19 mouse cellular contexts compared by ENCODE assay signal in the genomic region with DNA sequence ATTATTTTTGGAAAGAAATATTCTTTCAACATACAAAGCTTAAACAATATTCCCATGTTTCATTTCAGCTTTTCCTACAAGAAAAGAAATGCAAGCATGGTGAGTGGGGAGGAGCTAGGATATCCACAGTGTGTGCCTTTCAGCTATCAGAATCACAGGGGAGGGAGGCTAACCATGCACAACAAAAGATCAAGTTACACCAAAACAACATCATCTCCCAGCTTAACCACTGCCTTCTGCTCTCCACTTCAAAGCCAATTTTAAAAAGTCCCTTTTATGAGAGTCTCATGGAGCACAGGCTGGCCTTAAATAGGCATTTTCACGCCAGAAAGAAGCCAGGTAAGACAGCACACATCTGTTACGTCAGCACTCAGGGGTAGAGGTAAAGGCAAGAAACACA. TPM values are rescaled to one million over a fixed set of nuclear protein-coding genes. Genes with fewer than 3 reads are reported as not detected.
DNase-seq lines count a peak whose midpoint lies in the region; ATAC-seq and TF ChIP-seq lines count a peak whose summit lies in the region.
"Had no signal": no experiment of that assay in that cellular context is flagged by ENCODE, and none has a peak within 500 bp of the region (broad histone marks: within the 10 kb centered on the region; RNA-seq: fewer than 3 reads in every experiment).

No protein-coding gene starts in this region.

- peaks cover 46% of the 10 kb centered on the region for H3K4me1 ChIP-seq in forebrain, embryonic 13.5 days
- H3K4me1 ChIP-seq in forebrain, postnatal 0 days (ENCODE audit: insufficient read depth), result 0 out of 2 replicates have a peak, but pooled peaks cover 5% of the 10 kb centered on the region
- peaks cover 9% of the 10 kb centered on the region; the same call in 1 of the 2 replicates for H3K4me1 ChIP-seq in midbrain, embryonic 10.5 days
- no peaks in the 10 kb centered on the region for H3K4me1 ChIP-seq in midbrain, embryonic 11.5 days (ENCODE audit: control insufficient read depth, insufficient read depth, low read length)
- peaks cover 28% of the 10 kb centered on the region for H3K4me1 ChIP-seq in bone marrow macrophage, adult 2 months (ENCODE audit: control insufficient read depth, insufficient read depth, low read length)

- no peak overlapping the region for H3K4me3 ChIP-seq in forebrain, embryonic 13.5 days
- no peak overlapping the region for H3K4me3 ChIP-seq in forebrain, postnatal 0 days (ENCODE audit: low read depth, low read length)
- H3K4me3 ChIP-seq in midbrain, embryonic 10.5 days, result no peak overlapping the region
- H3K4me3 ChIP-seq in midbrain, embryonic 11.5 days (ENCODE audit: low read depth, low read length), result no peak overlapping the region
- H3K4me3 ChIP-seq in bone marrow macrophage, adult 2 months (ENCODE audit: insufficient read depth, low read length), result no peak overlapping the region
- H3K4me3 ChIP-seq: heart, embryonic 13.5 days; limb, embryonic 12.5 days; midbrain, embryonic 12.5 days; stomach, embryonic 15.5 days had no signal

- DNase-seq in forebrain, postnatal 0 days, result no peak
- DNase-seq in midbrain, embryonic 10.5 days (ENCODE audit: low spot score), result no peak
- no peak for DNase-seq in midbrain, embryonic 11.5 days (ENCODE audit: low spot score, missing footprints)
- no peak for DNase-seq in left cerebral cortex, postnatal 25 days (ENCODE audit: low spot score in 2 of 2)
- no peak for DNase-seq in urinary bladder, postnatal 25 days (ENCODE audit: low spot score)
- DNase-seq in layer of hippocampus, postnatal 25 days (ENCODE audit: extremely low spot score in 1 of 2, low spot score in 1 of 2), result no peak
- DNase-seq: cerebellum, adult 11 months; cerebellum, postnatal 25 days; heart, postnatal 4 days; kidney, postnatal 36 days; layer of hippocampus, postnatal 36 days; spleen, adult 18-20 months; thymus, postnatal 25 days had no signal

- H3K9ac ChIP-seq in forebrain, embryonic 13.5 days, result no peak overlapping the region
- H3K9ac ChIP-seq in forebrain, postnatal 0 days, result no peak overlapping the region
- no peak overlapping the region for H3K9ac ChIP-seq in midbrain, embryonic 11.5 days (ENCODE audit: low read length)
- H3K9ac ChIP-seq: heart, embryonic 13.5 days; limb, embryonic 12.5 days; midbrain, embryonic 12.5 days; stomach, embryonic 15.5 days had no signal

- ATAC-seq in forebrain, embryonic 13.5 days, result no peak
- ATAC-seq in forebrain, postnatal 0 days, result no peak
- ATAC-seq in midbrain, embryonic 11.5 days (ENCODE audit: low FRiP score), result no peak

- H3K27me3 ChIP-seq in forebrain, embryonic 13.5 days, result no peaks in the 10 kb centered on the region
- H3K27me3 ChIP-seq in forebrain, postnatal 0 days (ENCODE audit: insufficient read depth, low read length), result no peaks in the 10 kb centered on the region
- no peaks in the 10 kb centered on the region for H3K27me3 ChIP-seq in midbrain, embryonic 10.5 days (ENCODE audit: low read depth, poor library complexity, severe bottlenecking)
- H3K27me3 ChIP-seq in midbrain, embryonic 11.5 days (ENCODE audit: control insufficient read depth, insufficient read depth, low read length), result no peaks in the 10 kb centered on the region
- H3K27me3 ChIP-seq: limb, embryonic 12.5 days; midbrain, embryonic 12.5 days; stomach, embryonic 15.5 days had no signal

- 0 out of 2 replicates have a peak overlapping the region, but pooled peaks have one; percentile 40 for H3K27ac ChIP-seq in forebrain, embryonic 13.5 days
- no peak overlapping the region for H3K27ac ChIP-seq in forebrain, postnatal 0 days (ENCODE audit: low read depth, low read length)
- 0 out of 2 replicates have a peak overlapping the region, but pooled peaks have one; percentile 17 for H3K27ac ChIP-seq in midbrain, embryonic 10.5 days (replicated peaks)
- no peak overlapping the region for H3K27ac ChIP-seq in midbrain, embryonic 11.5 days (ENCODE audit: low read depth, low read length)
- H3K27ac ChIP-seq in bone marrow macrophage, adult 2 months (ENCODE audit: insufficient read depth, low read depth, low read length), result peak overlapping the region; percentile 26
- H3K27ac ChIP-seq: heart, embryonic 13.5 days; limb, embryonic 12.5 days; midbrain, embryonic 12.5 days; stomach, embryonic 15.5 days had no signal

- intact Hi-C loops in left cerebral cortex, postnatal 25 days (cut with DNase I), result no loop called here

- no peak for TF ChIP-seq POLR2A in bone marrow macrophage, adult 2 months (IDR thresholded peaks at IDR 0.05; ENCODE audit: borderline replicate concordance, low read depth, low read length)

- no peak for TF ChIP-seq CTCF in forebrain, postnatal 0 days (IDR thresholded peaks at IDR 0.05; ENCODE audit: low read depth)
- TF ChIP-seq CTCF in bone marrow macrophage, adult 2 months (IDR thresholded peaks at IDR 0.05; ENCODE audit: low read depth, low read length), result no peak

- H3K36me3 ChIP-seq in forebrain, embryonic 13.5 days (ENCODE audit: poor library complexity, severe bottlenecking), result no peaks in the 10 kb centered on the region
- no peaks in the 10 kb centered on the region for H3K36me3 ChIP-seq in forebrain, postnatal 0 days (ENCODE audit: insufficient read depth)
- H3K36me3 ChIP-seq in midbrain, embryonic 10.5 days, result peaks cover 12% of the 10 kb centered on the region; the same call in 1 of the 2 replicates
- H3K36me3 ChIP-seq in midbrain, embryonic 11.5 days (ENCODE audit: control insufficient read depth, insufficient read depth, low read length), result no peaks in the 10 kb centered on the region
- H3K36me3 ChIP-seq: stomach, embryonic 15.5 days had no signal

- no peaks in the 10 kb centered on the region for H3K9me3 ChIP-seq in forebrain, embryonic 13.5 days (replicated peaks)
- no peaks in the 10 kb centered on the region for H3K9me3 ChIP-seq in forebrain, postnatal 0 days (ENCODE audit: low read length)
- H3K9me3 ChIP-seq in midbrain, embryonic 10.5 days (replicated peaks), result no peaks in the 10 kb centered on the region
- no peaks in the 10 kb centered on the region for H3K9me3 ChIP-seq in midbrain, embryonic 11.5 days (ENCODE audit: control insufficient read depth, low read length)
- H3K9me3 ChIP-seq: heart, embryonic 13.5 days; limb, embryonic 12.5 days; midbrain, embryonic 12.5 days; stomach, embryonic 15.5 days had no signal

- 51% methylated on average over 2 of the region's 2 CpGs for WGBS in forebrain, embryonic 13.5 days
- WGBS in forebrain, postnatal 0 days, result 43% methylated on average over 2 of the region's 2 CpGs
- 57% methylated on average over 2 of the region's 2 CpGs for WGBS in midbrain, embryonic 10.5 days
- WGBS in midbrain, embryonic 11.5 days, result 56% methylated on average over 2 of the region's 2 CpGs

- H3K4me2 ChIP-seq in forebrain, embryonic 13.5 days, result no peak overlapping the region
- no peak overlapping the region for H3K4me2 ChIP-seq in forebrain, postnatal 0 days (ENCODE audit: low read depth)
- H3K4me2 ChIP-seq in midbrain, embryonic 11.5 days, result no peak overlapping the region
- H3K4me2 ChIP-seq: heart, embryonic 13.5 days; limb, embryonic 12.5 days; midbrain, embryonic 12.5 days; stomach, embryonic 15.5 days had no signal

RNA-seq across cellular contexts. Expression of gene Eef1akmt1, which starts 39.6 kb away (rescaled TPM):
- polyA plus RNA-seq in forebrain, embryonic 13.5 days (2015; fragmentation: Nextera tagmentation; extraction: Ambion mirVana), result 98.6 and 104 TPM in 2 replicates
- total RNA-seq in forebrain, postnatal 0 days (2014; rRNA removed), result 45.7 and 58.4 TPM in 2 replicates
- 82.9 and 84.9 TPM in 2 replicates for polyA plus RNA-seq in forebrain, postnatal 0 days (2015; fragmentation: Nextera tagmentation; extraction: Ambion mirVana)
- polyA plus RNA-seq in midbrain, embryonic 10.5 days (2016; fragmentation: Nextera tagmentation; extraction: Ambion mirVana), result 91.0 and 110 TPM in 2 replicates
- 82.0 and 87.2 TPM in 2 replicates for polyA plus RNA-seq in midbrain, embryonic 11.5 days (2014; fragmentation: Nextera tagmentation; extraction: Ambion mirVana)
- 30.7 and 32.2 TPM in 2 replicates for polyA plus RNA-seq in bone marrow macrophage, adult 2 months (2012; ENCODE audit: insufficient read depth, insufficient read length, missing spikeins)
- total RNA-seq in left cerebral cortex, postnatal 25 days (2021), result 10 to 100 TPM; 35.8 to 36.3 TPM
- total RNA-seq in layer of hippocampus, postnatal 25 days (2021), result 10 to 100 TPM; 37.7 to 42.4 TPM

RNA-seq across cellular contexts. Expression of gene Xpo4, which starts 54.2 kb away (rescaled TPM):
- polyA plus RNA-seq in forebrain, embryonic 13.5 days (2015; fragmentation: Nextera tagmentation; extraction: Ambion mirVana), result 19.3 and 21.8 TPM in 2 replicates
- total RNA-seq in forebrain, postnatal 0 days (2014; rRNA removed), result 18.9 and 21.2 TPM in 2 replicates
- polyA plus RNA-seq in forebrain, postnatal 0 days (2015; fragmentation: Nextera tagmentation; extraction: Ambion mirVana), result 6.0 and 8.5 TPM in 2 replicates
- 26.4 and 26.5 TPM in 2 replicates for polyA plus RNA-seq in midbrain, embryonic 10.5 days (2016; fragmentation: Nextera tagmentation; extraction: Ambion mirVana)
- polyA plus RNA-seq in midbrain, embryonic 11.5 days (2014; fragmentation: Nextera tagmentation; extraction: Ambion mirVana), result 32.6 and 33.9 TPM in 2 replicates
- 8.8 and 8.9 TPM in 2 replicates for polyA plus RNA-seq in bone marrow macrophage, adult 2 months (2012; ENCODE audit: insufficient read depth, insufficient read length, missing spikeins)
- total RNA-seq in left cerebral cortex, postnatal 25 days (2021), result 10 to 100 TPM; 13.1 to 13.3 TPM
- 10 to 100 TPM; 11.8 to 15.4 TPM for total RNA-seq in layer of hippocampus, postnatal 25 days (2021)

Comparison
In these comparisons a context has a peak if more than half of its experiments do, and no peak if none do; other contexts are left out.
1. H3K27ac ChIP-seq: peak in forebrain, embryonic 13.5 days (single experiment), midbrain, embryonic 10.5 days (single experiment) and bone marrow macrophage, adult 2 months (single experiment); none in forebrain, postnatal 0 days (single experiment) and midbrain, embryonic 11.5 days (single experiment).